Mouse (Mus musculus): ENCODE measurements around the gene Rsbn1l.

Rsbn1l gene

DNA sequence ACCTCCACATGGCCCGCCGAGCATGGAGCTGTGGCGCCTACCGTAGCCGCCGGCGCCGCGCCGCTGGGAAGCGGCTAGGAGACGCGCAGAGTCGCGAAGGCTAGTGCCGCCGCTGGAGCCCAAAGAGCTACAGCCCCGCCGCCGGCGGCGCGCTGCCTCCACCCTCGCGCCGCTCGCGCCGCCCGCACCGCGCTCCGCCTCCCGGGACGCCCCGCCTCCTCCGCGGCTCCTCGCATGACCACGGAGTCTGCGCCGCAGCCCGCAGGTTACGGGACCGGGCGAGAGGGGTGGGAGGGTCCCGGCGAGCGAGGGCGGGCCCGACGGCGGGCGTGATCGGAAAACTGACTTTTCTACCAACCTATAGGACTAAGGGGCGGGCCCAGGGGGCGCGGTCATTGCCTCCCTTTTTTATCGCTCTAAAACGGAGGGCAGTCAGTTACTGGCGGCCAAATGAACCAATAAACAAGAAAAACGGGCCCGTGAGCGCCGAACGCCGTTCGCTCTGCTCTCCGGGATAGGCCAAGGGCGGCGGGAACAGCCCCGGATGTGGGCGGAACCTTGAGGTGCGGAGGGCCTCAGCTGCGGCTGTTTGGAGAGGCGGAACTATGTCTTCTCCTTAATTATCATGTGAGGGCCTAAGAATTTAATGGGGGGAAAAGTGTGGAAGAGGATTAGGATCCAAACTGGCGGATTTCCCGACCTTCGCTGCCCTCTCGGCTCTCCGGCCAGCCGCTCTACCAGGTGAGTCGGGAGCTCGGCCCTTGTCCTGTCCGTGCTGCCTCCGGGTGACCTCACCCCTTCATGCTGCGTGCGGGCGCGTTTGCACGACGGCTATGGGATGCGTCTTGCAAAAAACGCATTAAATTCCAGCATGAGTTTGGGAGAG is 74.0 kb downstream of the Rsbn1l start, which contains the start of the genes Phtf2 and Tmem60:
Phtf2 (minus strand) TSS at position 210 of the 886 bp plus-strand sequence.
Tmem60 (plus strand) TSS at position 277 of the 886 bp plus-strand sequence.
- TF ChIP-seq CTCF (conservative IDR thresholded peaks at IDR 0.05; ENCODE audit: low read length) (no peak), POU5F1 (IDR thresholded peaks at IDR 0.05; ENCODE audit: borderline replicate concordance, low read length) (no peak), NANOG (IDR thresholded peaks at IDR 0.05; ENCODE audit: borderline replicate concordance, low read length) (no peak)
- Histone ChIP-seq H3K9me3 (ENCODE audit: low read length) (no peaks in the 10 kb centered on the region), H3K4me3 (replicated peaks; ENCODE audit: low read length) (peak within 1 kb of the TSS; percentile 96)

DNA sequence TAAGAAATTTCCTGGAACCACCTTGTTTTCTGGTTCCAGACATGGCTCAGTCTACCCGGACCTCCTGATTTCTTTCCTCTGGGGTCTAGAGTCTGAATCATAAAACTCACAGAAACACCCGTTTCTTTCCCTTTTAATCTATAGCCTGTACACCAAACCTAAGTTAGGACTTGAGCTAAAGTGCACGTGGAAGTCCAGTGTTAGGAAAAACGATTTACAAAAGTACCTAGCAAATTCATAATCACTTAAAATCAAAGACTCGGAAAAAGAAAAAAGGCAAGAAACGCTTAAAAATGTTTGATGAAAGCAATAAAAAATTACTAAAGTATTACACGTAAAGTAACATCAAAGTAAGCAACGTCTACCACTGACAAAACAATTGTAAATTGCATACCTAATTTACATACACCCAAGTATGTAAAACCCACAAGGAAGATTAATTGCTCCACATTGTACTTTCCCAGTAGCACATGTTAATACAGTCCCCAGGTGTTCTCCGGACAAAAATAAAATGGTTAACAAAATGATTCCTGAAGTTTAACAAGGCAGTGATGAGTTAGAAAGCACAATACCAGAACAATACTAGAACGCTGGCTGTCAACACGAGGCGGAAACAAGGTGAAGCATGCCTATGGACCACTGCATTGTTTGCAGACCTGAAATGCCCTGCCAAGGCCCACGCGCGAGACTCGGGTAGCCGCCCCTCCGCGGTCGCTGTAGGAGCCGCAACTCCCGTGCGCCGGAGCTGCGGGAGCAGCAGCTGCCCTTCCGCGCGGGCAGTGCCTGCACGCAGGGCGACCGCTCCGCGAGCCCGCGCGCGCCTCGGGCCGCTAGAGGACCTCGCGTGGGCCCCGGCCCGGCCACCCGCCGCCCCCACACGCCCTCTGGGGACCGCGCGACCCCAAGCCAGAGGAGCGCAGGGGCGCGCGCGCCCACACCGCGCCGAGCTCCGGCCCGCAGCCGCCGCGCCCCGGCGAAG is 75.1 kb downstream of the Rsbn1l start:
- Histone ChIP-seq H3K4me1 (replicated peaks; ENCODE audit: low read depth, low read length) (peaks cover 60% of the 10 kb centered on the region), H3K9me3 (ENCODE audit: low read length) (no peaks in the 10 kb centered on the region), H3K4me3 (replicated peaks; ENCODE audit: low read length) (peak overlapping the region; percentile 96), H3K36me3 (ENCODE audit: insufficient read depth, low read length) (peaks cover 10% of the 10 kb centered on the region), H3K27me3 (ENCODE audit: insufficient read depth, low read length) (no peaks in the 10 kb centered on the region)
- no peak for TF ChIP-seq POU5F1 (IDR thresholded peaks at IDR 0.05; ENCODE audit: borderline replicate concordance, low read length)
- TF ChIP-seq NANOG (IDR thresholded peaks at IDR 0.05; ENCODE audit: borderline replicate concordance, low read length), result no peak
- TF ChIP-seq CTCF (conservative IDR thresholded peaks at IDR 0.05; ENCODE audit: low read length), result no peak

More for the DNA sequence above, 74.0 kb downstream of the Rsbn1l start, which contains the start of the genes Phtf2 and Tmem60:
- Histone ChIP-seq H3K27me3 (ENCODE audit: insufficient read depth, low read length) (no peaks in the 10 kb centered on the region), H3K4me1 (replicated peaks; ENCODE audit: low read depth, low read length) (peaks cover 64% of the 10 kb centered on the region), H3K36me3 (ENCODE audit: insufficient read depth, low read length) (peaks cover 20% of the 10 kb centered on the region)

GRCm38 (mm10) chr5:20880386-20880785 is 75.8 kb downstream of the Rsbn1l start:
- no peak for TF ChIP-seq NANOG (IDR thresholded peaks at IDR 0.05; ENCODE audit: borderline replicate concordance, low read length)
- no peak for TF ChIP-seq POU5F1 (IDR thresholded peaks at IDR 0.05; ENCODE audit: borderline replicate concordance, low read length)
- no peak for TF ChIP-seq CTCF (conservative IDR thresholded peaks at IDR 0.05; ENCODE audit: low read length)
- Histone ChIP-seq H3K27me3 (ENCODE audit: insufficient read depth, low read length) (no peaks in the 10 kb centered on the region), H3K4me3 (replicated peaks; ENCODE audit: low read length) (peak overlapping the region; percentile 96), H3K36me3 (ENCODE audit: insufficient read depth, low read length) (peaks cover 3% of the 10 kb centered on the region), H3K9me3 (ENCODE audit: low read length) (no peaks in the 10 kb centered on the region), H3K4me1 (replicated peaks; ENCODE audit: low read depth, low read length) (peaks cover 60% of the 10 kb centered on the region)

- Histone ChIP-seq H3K27me3 (ENCODE audit: insufficient read depth, low read length) (no peaks in the 10 kb centered on the region), H3K4me1 (replicated peaks; ENCODE audit: low read depth, low read length) (peaks cover 42% of the 10 kb centered on the region), H3K4me3 (replicated peaks; ENCODE audit: low read length) (no peak overlapping the region), H3K9me3 (ENCODE audit: low read length) (no peaks in the 10 kb centered on the region), H3K36me3 (ENCODE audit: insufficient read depth, low read length) (no peaks in the 10 kb centered on the region; the same call in 1 of the 2 replicates)
- TF ChIP-seq POU5F1 (IDR thresholded peaks at IDR 0.05; ENCODE audit: borderline replicate concordance, low read length) (no peak), CTCF (conservative IDR thresholded peaks at IDR 0.05; ENCODE audit: low read length) (no peak), NANOG (IDR thresholded peaks at IDR 0.05; ENCODE audit: borderline replicate concordance, low read length) (no peak)
Measured at GRCm38 (mm10) chr5:20876934-20877426, 79.2 kb downstream of the Rsbn1l start.

GRCm38 (mm10) chr5:20873146-20873545 is 83.1 kb downstream of the Rsbn1l start:
- TF ChIP-seq CTCF (conservative IDR thresholded peaks at IDR 0.05; ENCODE audit: low read length) (no peak), POU5F1 (IDR thresholded peaks at IDR 0.05; ENCODE audit: borderline replicate concordance, low read length) (no peak), NANOG (IDR thresholded peaks at IDR 0.05; ENCODE audit: borderline replicate concordance, low read length) (no peak)
- H3K36me3 ChIP-seq (ENCODE audit: insufficient read depth, low read length), result no peaks in the 10 kb centered on the region

GRCm38 (mm10) chr5:20865193-20865755 is 90.9 kb downstream of the Rsbn1l start:
- H3K4me1 ChIP-seq (replicated peaks; ENCODE audit: low read depth, low read length), result peaks cover 22% of the 10 kb centered on the region
- no peak overlapping the region for H3K4me3 ChIP-seq (replicated peaks; ENCODE audit: low read length)
- H3K9me3 ChIP-seq (ENCODE audit: low read length), result no peaks in the 10 kb centered on the region
- no peak for TF ChIP-seq NANOG (IDR thresholded peaks at IDR 0.05; ENCODE audit: borderline replicate concordance, low read length)
- H3K36me3 ChIP-seq (ENCODE audit: insufficient read depth, low read length), result no peaks in the 10 kb centered on the region
- no peaks in the 10 kb centered on the region for H3K27me3 ChIP-seq (ENCODE audit: insufficient read depth, low read length)

More at GRCm38 (mm10) chr5:20873146-20873545, 83.1 kb downstream of the Rsbn1l start:
- Histone ChIP-seq H3K9me3 (ENCODE audit: low read length) (no peaks in the 10 kb centered on the region), H3K4me3 (replicated peaks; ENCODE audit: low read length) (no peak overlapping the region), H3K27me3 (ENCODE audit: insufficient read depth, low read length) (no peaks in the 10 kb centered on the region), H3K4me1 (replicated peaks; ENCODE audit: low read depth, low read length) (peaks cover 27% of the 10 kb centered on the region)

DNA sequence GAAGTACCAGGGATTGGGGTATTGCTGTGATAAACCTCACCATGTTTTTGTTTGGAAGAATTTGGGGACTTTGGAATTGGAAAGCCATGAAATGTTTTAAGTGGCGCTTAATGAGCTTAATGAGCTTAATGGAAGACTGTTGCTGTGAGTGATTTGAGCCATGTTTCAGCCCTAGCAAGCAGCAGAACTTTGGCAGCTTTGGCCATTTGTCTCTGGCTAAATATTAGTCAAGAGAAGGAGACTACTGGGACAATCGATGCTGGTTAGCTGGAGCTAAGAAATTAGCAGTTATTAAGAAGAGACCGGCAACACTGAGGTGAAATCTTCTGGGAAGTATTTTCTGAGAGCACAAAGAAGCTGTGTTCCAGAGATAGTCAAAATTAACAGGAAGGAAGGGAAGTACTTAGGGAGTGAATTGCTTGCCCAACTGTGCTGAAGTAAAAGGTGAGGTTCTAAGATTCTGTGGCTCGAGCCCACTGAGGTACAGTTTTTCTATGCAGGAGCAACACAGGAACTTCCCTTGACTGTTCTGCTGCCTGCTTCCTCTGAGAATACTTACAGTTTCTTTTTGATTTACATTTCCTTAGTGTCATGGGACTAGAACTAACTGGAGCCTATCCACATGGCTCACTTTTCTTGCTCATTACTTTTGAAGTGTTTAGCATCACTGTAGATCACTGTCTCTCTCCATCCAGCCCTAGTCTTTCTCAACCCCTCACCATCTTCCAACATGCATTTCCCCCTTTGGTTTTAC is 91.8 kb downstream of the Rsbn1l start:
- H3K4me1 ChIP-seq (replicated peaks; ENCODE audit: low read depth, low read length), result peaks cover 21% of the 10 kb centered on the region
- H3K4me3 ChIP-seq (replicated peaks; ENCODE audit: low read length), result no peak overlapping the region
- H3K36me3 ChIP-seq (ENCODE audit: insufficient read depth, low read length), result peaks cover under 1% of the 10 kb centered on the region; the same call in 1 of the 2 replicates
- H3K27me3 ChIP-seq (ENCODE audit: insufficient read depth, low read length), result no peaks in the 10 kb centered on the region
- TF ChIP-seq POU5F1 (IDR thresholded peaks at IDR 0.05; ENCODE audit: borderline replicate concordance, low read length) (no peak), CTCF (conservative IDR thresholded peaks at IDR 0.05; ENCODE audit: low read length) (no peak), NANOG (IDR thresholded peaks at IDR 0.05; ENCODE audit: borderline replicate concordance, low read length) (no peak)
- H3K9me3 ChIP-seq (ENCODE audit: low read length), result no peaks in the 10 kb centered on the region
